Mouse (Mus musculus): ENCODE measurements around the gene Abl2. TPM values are rescaled to one million over a fixed set of nuclear protein-coding genes. Genes with fewer than 3 reads are reported as not detected.

Abl2 gene
- total RNA-seq, 1 experiment, result 41.1 TPM

GRCm38 (mm10) chr1:156665777-156666176 lies 107.2 kb downstream of the Abl2 start:
- Histone ChIP-seq H3K9ac (ENCODE audit: insufficient read depth, low read depth, low read length, poor library complexity, severe bottlenecking) (peak overlapping the region; percentile 14; the same call in 1 of the 2 replicates), H3K9me3 (ENCODE audit: control insufficient read depth, insufficient read depth, low read depth, low read length) (no peaks in the 10 kb centered on the region)
- DNase-seq (ENCODE audit: low read depth, low spot score), result no peak

GRCm38 (mm10) chr1:156667141-156667926 lies 108.7 kb downstream of the Abl2 start:
- Histone ChIP-seq H3K9me3 (ENCODE audit: control insufficient read depth, insufficient read depth, low read depth, low read length) (no peaks in the 10 kb centered on the region), H3K4me3 (ENCODE audit: insufficient read depth in 1 of 2, low read depth in 1 of 2, low read length in 2 of 2, poor library complexity in 1 of 2, severe bottlenecking in 1 of 2) (peak overlapping the region; percentile 29 to 66; a peak in 3 of 4 replicates), H3K4me1 (ENCODE audit: control insufficient read depth in 2 of 2, insufficient read depth in 2 of 2, low read length in 2 of 2, poor library complexity in 1 of 2) (peaks cover 6 to 13% of the 10 kb centered on the region in 2 experiments), H3K27ac (ENCODE audit: insufficient read depth, low read depth, low read length, poor library complexity, severe bottlenecking) (peak overlapping the region; percentile 42), H3K9ac (ENCODE audit: insufficient read depth, low read depth, low read length, poor library complexity, severe bottlenecking) (peak overlapping the region; percentile 59), H3K36me3 (ENCODE audit: control insufficient read depth, insufficient read depth, low read length, poor library complexity, severe bottlenecking) (0 out of 2 replicates have a peak, but pooled peaks cover 4% of the 10 kb centered on the region)
- TF ChIP-seq HCFC1 (IDR thresholded peaks at IDR 0.05; ENCODE audit: borderline replicate concordance, insufficient read depth, low read length) (no peak), ZC3H11A (IDR thresholded peaks at IDR 0.05; ENCODE audit: borderline replicate concordance, low read depth, low read length) (no peak), ZNF384 (IDR thresholded peaks at IDR 0.05; ENCODE audit: low read depth, low read length) (no peak), CHD2 (IDR thresholded peaks at IDR 0.05; ENCODE audit: low read depth, low read length) (no peak), MAFK (IDR thresholded peaks at IDR 0.05; ENCODE audit: insufficient read depth, low read depth, low read length) (no peak)
- in situ Hi-C loops (cut with MboI; ENCODE audit: low sequenced_read_pairs in 2 of 2, unreplicated experiment in 2 of 2), result no loop called here
- DNase-seq (ENCODE audit: low read depth, low spot score), result no peak

More at GRCm38 (mm10) chr1:156665777-156666176, 107.2 kb downstream of the Abl2 start:
- Histone ChIP-seq H3K36me3 (ENCODE audit: control insufficient read depth, insufficient read depth, low read length, poor library complexity, severe bottlenecking) (no peaks in the 10 kb centered on the region; the same call in 1 of the 2 replicates), H3K4me3 (ENCODE audit: insufficient read depth in 1 of 2, low read depth in 1 of 2, low read length in 2 of 2, poor library complexity in 1 of 2, severe bottlenecking in 1 of 2) (peak overlapping the region; percentile 5 to 66; a peak in 2 of 4 replicates), H3K4me1 (ENCODE audit: control insufficient read depth in 2 of 2, insufficient read depth in 2 of 2, low read length in 2 of 2, poor library complexity in 1 of 2) (peaks cover 9 to 10% of the 10 kb centered on the region in 2 experiments), H3K27ac (ENCODE audit: insufficient read depth, low read depth, low read length, poor library complexity, severe bottlenecking) (no peak overlapping the region)
- TF ChIP-seq ZNF384 (IDR thresholded peaks at IDR 0.05; ENCODE audit: low read depth, low read length) (no peak), CHD2 (IDR thresholded peaks at IDR 0.05; ENCODE audit: low read depth, low read length) (no peak), MAFK (IDR thresholded peaks at IDR 0.05; ENCODE audit: insufficient read depth, low read depth, low read length) (no peak), ZC3H11A (IDR thresholded peaks at IDR 0.05; ENCODE audit: borderline replicate concordance, low read depth, low read length) (no peak), HCFC1 (IDR thresholded peaks at IDR 0.05; ENCODE audit: borderline replicate concordance, insufficient read depth, low read length) (no peak)
- in situ Hi-C loops (cut with MboI; ENCODE audit: low sequenced_read_pairs in 2 of 2, unreplicated experiment in 2 of 2), result no loop called here

GRCm38 (mm10) chr1:156668602-156669001 lies 110.0 kb downstream of the Abl2 start:
- peak overlapping the region in 1 of 2 experiments; percentile 29; a peak in 1 of 4 replicates for H3K4me3 ChIP-seq (ENCODE audit: insufficient read depth in 1 of 2, low read depth in 1 of 2, low read length in 2 of 2, poor library complexity in 1 of 2, severe bottlenecking in 1 of 2)
- H3K9ac ChIP-seq (ENCODE audit: insufficient read depth, low read depth, low read length, poor library complexity, severe bottlenecking), result no peak overlapping the region
- TF ChIP-seq HCFC1 (IDR thresholded peaks at IDR 0.05; ENCODE audit: borderline replicate concordance, insufficient read depth, low read length) (no peak), CHD2 (IDR thresholded peaks at IDR 0.05; ENCODE audit: low read depth, low read length) (peak; percentile 50; the same call in 1 of the 2 replicates)
- peak overlapping the region; percentile 88 for H3K27ac ChIP-seq (ENCODE audit: insufficient read depth, low read depth, low read length, poor library complexity, severe bottlenecking)
- in situ Hi-C loops (cut with MboI; ENCODE audit: low sequenced_read_pairs in 2 of 2, unreplicated experiment in 2 of 2), result no loop called here
- H3K4me1 ChIP-seq (ENCODE audit: control insufficient read depth in 2 of 2, insufficient read depth in 2 of 2, low read length in 2 of 2, poor library complexity in 1 of 2), result peaks cover 6 to 15% of the 10 kb centered on the region in 2 experiments
- H3K36me3 ChIP-seq (ENCODE audit: control insufficient read depth, insufficient read depth, low read length, poor library complexity, severe bottlenecking), result 0 out of 2 replicates have a peak, but pooled peaks cover 4% of the 10 kb centered on the region
- DNase-seq (ENCODE audit: low read depth, low spot score), result no peak
- H3K9me3 ChIP-seq (ENCODE audit: control insufficient read depth, insufficient read depth, low read depth, low read length), result no peaks in the 10 kb centered on the region

GRCm38 (mm10) chr1:156669208-156669983 lies 110.8 kb downstream of the Abl2 start:
- H3K9me3 ChIP-seq (ENCODE audit: control insufficient read depth, insufficient read depth, low read depth, low read length), result no peaks in the 10 kb centered on the region
- in situ Hi-C loops (cut with MboI; ENCODE audit: low sequenced_read_pairs in 2 of 2, unreplicated experiment in 2 of 2), result no loop called here
- H3K36me3 ChIP-seq (ENCODE audit: control insufficient read depth, insufficient read depth, low read length, poor library complexity, severe bottlenecking), result 0 out of 2 replicates have a peak, but pooled peaks cover 4% of the 10 kb centered on the region
- H3K27ac ChIP-seq (ENCODE audit: insufficient read depth, low read depth, low read length, poor library complexity, severe bottlenecking), result peak overlapping the region; percentile 88
- H3K4me1 ChIP-seq (ENCODE audit: control insufficient read depth in 2 of 2, insufficient read depth in 2 of 2, low read length in 2 of 2, poor library complexity in 1 of 2), result peaks cover 6 to 15% of the 10 kb centered on the region in 2 experiments
- peak overlapping the region; percentile 14 to 29; a peak in 2 of 4 replicates for H3K4me3 ChIP-seq (ENCODE audit: insufficient read depth in 1 of 2, low read depth in 1 of 2, low read length in 2 of 2, poor library complexity in 1 of 2, severe bottlenecking in 1 of 2)
- DNase-seq (ENCODE audit: low read depth, low spot score), result no peak
- TF ChIP-seq ZNF384 (IDR thresholded peaks at IDR 0.05; ENCODE audit: low read depth, low read length) (0 out of 2 replicates have a peak, but pooled peaks have one; percentile 26), HCFC1 (IDR thresholded peaks at IDR 0.05; ENCODE audit: borderline replicate concordance, insufficient read depth, low read length) (no peak)
- H3K9ac ChIP-seq (ENCODE audit: insufficient read depth, low read depth, low read length, poor library complexity, severe bottlenecking), result peak overlapping the region; percentile 32; the same call in 1 of the 2 replicates
